Mouse (Mus musculus) neutrophil, adult 5-6 weeks (primary cell): ENCODE results near the gene Mia2. TPM values are rescaled to one million over a fixed set of nuclear protein-coding genes. Genes with fewer than 3 reads are reported as not detected.
"Not testable (repeated sequence)": the region's sequence is repeated elsewhere in the genome, so short reads cannot be mapped to it uniquely, and the experiment has no call there.

Source experiments
- ATAC-seq: fragments of 151-379, 151-347 bp; 2 replicates; pipeline ENCODE4 v1.8.0; 2017; ENCODE audit warnings: mild to moderate bottlenecking, moderate TSS enrichment; ENCODE audit not compliant: insufficient number of reproducible peaks, poor library complexity, low FRiP score, severe bottlenecking; ENCODE audit errors: extremely low read depth
- total RNA-seq: library from RNA; stranded (forward); fragments of 200-1000 nt; gene quantifications from 2 replicates; pipeline ENCODE4 v1.2.3, GENCODE M21; 2017

The Mia2 gene
- total RNA-seq, 1 experiment from 2014 or later = 342 TPM

GRCm38 (mm10) chr12:59207814-59208213 is 112.2 kb downstream of the Mia2 start:
- ATAC-seq = no peak

GRCm38 (mm10) chr12:59216176-59216575 is 120.6 kb downstream of the Mia2 start:
- peak; percentile 23; the same call in 1 of the 2 replicates for ATAC-seq

- no peak for ATAC-seq
Measured at GRCm38 (mm10) chr12:59216676-59217266, 121.2 kb downstream of the Mia2 start.

- ATAC-seq = no peak
Measured at GRCm38 (mm10) chr12:59217331-59217730, 121.7 kb downstream of the Mia2 start.

DNA sequence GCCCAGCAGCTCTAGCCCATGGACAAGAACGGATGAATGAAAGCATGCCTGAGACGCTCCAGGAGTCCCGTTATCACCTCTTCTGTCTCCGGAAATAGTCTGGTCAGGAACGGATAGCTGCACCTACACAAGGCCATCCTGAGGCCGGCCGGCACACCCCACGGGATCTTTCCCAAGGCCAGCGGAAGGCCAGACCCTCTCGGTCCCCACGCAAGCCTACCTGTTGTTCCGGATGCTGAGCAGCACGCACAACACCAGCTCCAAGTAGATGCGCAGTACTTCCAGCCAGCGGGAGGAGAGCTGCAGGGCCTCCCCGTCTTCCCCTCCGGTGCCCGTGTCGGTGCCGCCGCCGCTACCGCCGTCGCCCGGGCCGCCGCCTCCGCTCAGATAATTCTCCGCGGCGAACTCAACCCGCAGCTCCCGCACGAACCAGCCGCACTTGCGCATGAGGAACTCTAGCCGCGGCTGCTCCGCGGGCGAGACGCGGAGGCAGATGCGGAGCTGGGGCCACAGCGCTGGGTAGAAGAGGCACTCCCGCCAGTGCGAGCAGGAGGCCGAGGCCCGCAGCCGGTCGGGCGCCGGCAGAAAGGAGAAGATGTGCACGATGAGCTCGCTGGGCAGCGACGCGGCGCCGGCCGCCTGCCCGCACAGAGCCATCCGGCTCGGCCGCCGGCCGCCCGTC is 123.2 kb downstream of the Mia2 start:
- no peak for ATAC-seq

GRCm38 (mm10) chr12:59219325-59220225 is 124.0 kb downstream of the Mia2 start, which contains the start of gene Fbxo33:
Gene Fbxo33 (minus strand): TSS chr12:59219725.
- ATAC-seq = peak; percentile 76

DNA sequence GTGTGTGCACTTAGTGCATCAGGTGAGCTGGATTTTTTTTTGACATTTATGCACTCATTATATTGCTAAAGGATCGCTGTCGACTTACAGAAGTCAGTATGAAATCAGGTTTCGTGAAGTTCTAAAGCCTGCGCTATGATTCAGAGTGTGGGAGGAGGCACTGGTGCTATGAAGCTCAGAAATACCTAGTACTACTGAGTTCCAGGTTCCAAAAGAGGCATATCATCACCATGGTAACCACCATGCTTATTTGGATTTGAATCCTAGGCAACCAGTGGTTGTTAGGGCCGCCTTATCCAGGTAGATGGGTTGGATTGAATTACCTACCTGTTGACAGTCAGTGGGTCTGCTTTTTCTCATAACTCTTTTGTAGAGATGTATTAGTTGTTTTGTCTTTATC is 132.8 kb downstream of the Mia2 start:
- no peak for ATAC-seq

DNA sequence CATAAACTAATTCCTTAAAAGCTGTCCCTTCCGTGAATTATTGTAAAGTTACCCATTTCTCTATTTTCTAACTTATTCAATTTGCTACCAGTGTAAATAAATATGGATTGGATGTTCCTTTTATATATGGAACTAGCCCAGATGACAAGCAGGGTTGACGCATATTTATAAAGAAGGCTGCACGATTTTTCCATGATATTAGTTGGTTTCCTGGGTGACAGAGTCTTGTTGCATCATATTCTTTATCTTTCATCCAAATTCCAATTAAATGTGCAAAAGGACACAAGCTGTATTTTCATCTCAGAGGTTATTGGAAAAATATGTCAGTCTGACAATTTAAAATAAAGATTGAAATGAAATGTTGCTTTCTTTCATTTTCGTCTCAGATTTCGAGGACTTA is 142.8 kb downstream of the Mia2 start:
- no peak for ATAC-seq

GRCm38 (mm10) chr12:59241031-59241430 is 145.4 kb downstream of the Mia2 start:
- ATAC-seq = not testable (repeated sequence)

Other genes starting within 250 kb of the Mia2 start
- 22.6 and 31.1 TPM in 2 replicates for gene Sec23a, start 83.8 kb upstream of the Mia2 start, total RNA-seq
- 9.1 and 13.5 TPM in 2 replicates for gene Gemin2, start 82.4 kb upstream of the Mia2 start, total RNA-seq
- gene Trappc6b, start 34.3 kb upstream of the Mia2 start, total RNA-seq = 59.7 and 81.9 TPM in 2 replicates
- 122 and 141 TPM in 2 replicates for gene Pnn, start 28.9 kb upstream of the Mia2 start, total RNA-seq
- 46.0 and 65.1 TPM in 2 replicates for gene Fbxo33, start 123.9 kb downstream of the Mia2 start, total RNA-seq